Mouse (Mus musculus) kidney, adult 2 months (tissue): ENCODE measurements around the gene Tenm4. TPM values are rescaled to one million over a fixed set of nuclear protein-coding genes. Genes with fewer than 3 reads are reported as not detected.

Source experiments
- DNase-seq: peaks from one replicate; pipeline ENCODE4 v3.0.0; 2021
- H3K27ac ChIP-seq: fragments of 200-500 bp; 2 replicates; pipeline ENCODE4 v1.5.1; 2012; ENCODE audit warnings: low read depth, low read length, control low read depth, inconsistent platforms; ENCODE audit not compliant: insufficient read depth
- H3K27me3 ChIP-seq: fragments of 200-500 bp; replicated peaks from 2 replicates; pipeline ENCODE4 v1.6.1; 2012; ENCODE audit warnings: mild to moderate bottlenecking, moderate library complexity, low read length, inconsistent platforms; ENCODE audit not compliant: control insufficient read depth, insufficient read depth
- H3K36me3 ChIP-seq: fragments of 200-500 bp; 2 replicates; pipeline ENCODE4 v1.6.1; 2012; ENCODE audit warnings: mild to moderate bottlenecking, moderate library complexity, low read length, inconsistent platforms; ENCODE audit not compliant: control insufficient read depth, insufficient read depth
- H3K4me1 ChIP-seq: fragments of 200-500 bp; 2 replicates; pipeline ENCODE4 v1.6.1; 2011; ENCODE audit warnings: low read length; ENCODE audit not compliant: control insufficient read depth, insufficient read depth
- H3K4me3 ChIP-seq: fragments of 200-500 bp; 2 replicates; pipeline ENCODE4 v1.5.1; 2011; ENCODE audit warnings: mild to moderate bottlenecking, low read depth, low read length, control low read depth; ENCODE audit not compliant: insufficient read depth
- CTCF ChIP-seq: fragments of 200-500 bp; conservative IDR thresholded peaks from 2 replicates; pipeline ENCODE4 v1.5.1; 2011; ENCODE audit warnings: low read depth, mild to moderate bottlenecking, control low read depth, low read length, moderate library complexity, mixed read lengths; ENCODE audit not compliant: insufficient read depth, insufficient read length
- POLR2A ChIP-seq: fragments of 200-500 bp; IDR thresholded peaks from one replicate; pipeline ENCODE4 v1.6.1; 2011; ENCODE audit warnings: low read depth, low read length, control low read depth
- WGBS: fragments of 180-500 bp; shearing (Covaris S2); methylation state at CpG from one replicate; pipeline ENCODE4 v1.1.7; 2018; 5-methylcytosine and 5-hydroxymethylcytosine counted together
- polyA plus RNA-seq: library from polyadenylated mRNA; depleted of rRNA; stranded (reverse); fragments of >200 nt; gene quantifications from 2 replicates; pipeline ENCODE4 v1.2.3, GENCODE M21; 2012

Tenm4 gene
- polyA plus RNA-seq, 1 experiment, result 3.3 TPM

DNA sequence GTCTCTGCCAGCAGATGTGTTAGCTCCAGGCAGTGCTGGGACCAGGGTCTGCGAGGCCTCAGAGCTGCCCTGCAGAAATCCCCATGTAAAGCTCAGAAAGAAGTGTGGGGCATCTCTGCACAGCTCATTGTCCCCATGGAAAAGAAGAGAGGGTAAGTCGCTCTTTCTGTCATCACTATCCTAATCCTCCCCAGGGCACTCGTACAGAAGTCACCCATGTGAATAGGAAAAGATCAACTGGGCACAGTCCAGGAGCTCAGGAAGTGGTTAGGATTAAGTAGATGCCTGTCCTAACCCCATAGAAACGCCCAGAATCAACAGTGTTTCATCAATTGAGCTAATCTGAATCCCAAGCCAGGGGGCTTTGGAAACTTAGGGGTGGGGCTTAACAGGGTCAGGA is 476.6 kb downstream of the Tenm4 start:
- TF ChIP-seq CTCF (no peak), POLR2A (no peak)
- no peak overlapping the region for H3K27ac ChIP-seq
- no peaks in the 10 kb centered on the region for H3K36me3 ChIP-seq
- no peaks in the 10 kb centered on the region for H3K27me3 ChIP-seq
- no peak overlapping the region for H3K4me3 ChIP-seq
- no peaks in the 10 kb centered on the region for H3K4me1 ChIP-seq
- DNase-seq, result no peak
- WGBS, result 55% methylated on average over 4 of the region's 4 CpGs

GRCm38 (mm10) chr7:96648606-96649005 is 477.6 kb downstream of the Tenm4 start:
- H3K27me3 ChIP-seq, result no peaks in the 10 kb centered on the region
- no peak for TF ChIP-seq POLR2A
- TF ChIP-seq CTCF, result no peak
- no peaks in the 10 kb centered on the region for H3K36me3 ChIP-seq
- H3K27ac ChIP-seq, result no peak overlapping the region
- WGBS, result 58% methylated on average over 2 of the region's 2 CpGs
- H3K4me1 ChIP-seq, result no peaks in the 10 kb centered on the region
- no peak for DNase-seq
- no peak overlapping the region for H3K4me3 ChIP-seq

- no peak for DNase-seq
- 89% methylated on average over 7 of the region's 7 CpGs for WGBS
- no peak overlapping the region for H3K27ac ChIP-seq
Observed at GRCm38 (mm10) chr7:96649171-96649570, 478.1 kb downstream of the Tenm4 start.

GRCm38 (mm10) chr7:96650435-96650834 is 479.4 kb downstream of the Tenm4 start:
- TF ChIP-seq POLR2A (no peak), CTCF (no peak)
- Histone ChIP-seq H3K27ac (no peak overlapping the region), H3K4me1 (no peaks in the 10 kb centered on the region), H3K27me3 (no peaks in the 10 kb centered on the region), H3K36me3 (no peaks in the 10 kb centered on the region), H3K4me3 (no peak overlapping the region)
- no peak for DNase-seq
- 56% methylated on average over 2 of the region's 2 CpGs for WGBS

More at GRCm38 (mm10) chr7:96649171-96649570, 478.1 kb downstream of the Tenm4 start:
- no peak for TF ChIP-seq POLR2A
- TF ChIP-seq CTCF, result no peak
- H3K36me3 ChIP-seq, result no peaks in the 10 kb centered on the region
- no peaks in the 10 kb centered on the region for H3K27me3 ChIP-seq
- no peaks in the 10 kb centered on the region for H3K4me1 ChIP-seq
- H3K4me3 ChIP-seq, result no peak overlapping the region

DNA sequence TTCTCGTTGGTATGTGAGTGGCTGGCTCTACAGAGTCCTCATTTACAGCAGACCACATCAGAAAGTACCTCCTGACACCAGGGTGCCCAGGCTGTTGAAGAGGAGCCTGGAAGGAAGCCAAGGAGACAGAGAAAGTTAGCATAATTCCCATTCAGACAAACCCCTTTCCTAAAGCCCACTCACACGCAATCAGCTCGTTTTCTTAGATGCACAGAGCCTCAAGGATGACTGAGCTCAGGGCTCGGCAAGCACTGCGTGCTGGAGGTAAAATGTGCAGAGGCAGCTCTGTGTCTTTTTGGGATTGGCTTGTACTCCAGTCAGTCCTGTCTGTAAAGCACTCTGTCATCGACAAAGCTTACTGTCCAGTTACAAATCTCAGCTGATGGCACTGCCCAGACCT is 480.0 kb downstream of the Tenm4 start:
- H3K4me3 ChIP-seq, result no peak overlapping the region
- H3K27ac ChIP-seq, result no peak overlapping the region
- no peaks in the 10 kb centered on the region for H3K36me3 ChIP-seq
- WGBS, result 69% methylated on average over 6 of the region's 6 CpGs
- no peaks in the 10 kb centered on the region for H3K27me3 ChIP-seq
- TF ChIP-seq CTCF (no peak), POLR2A (no peak)
- no peaks in the 10 kb centered on the region for H3K4me1 ChIP-seq
- DNase-seq, result no peak

DNA sequence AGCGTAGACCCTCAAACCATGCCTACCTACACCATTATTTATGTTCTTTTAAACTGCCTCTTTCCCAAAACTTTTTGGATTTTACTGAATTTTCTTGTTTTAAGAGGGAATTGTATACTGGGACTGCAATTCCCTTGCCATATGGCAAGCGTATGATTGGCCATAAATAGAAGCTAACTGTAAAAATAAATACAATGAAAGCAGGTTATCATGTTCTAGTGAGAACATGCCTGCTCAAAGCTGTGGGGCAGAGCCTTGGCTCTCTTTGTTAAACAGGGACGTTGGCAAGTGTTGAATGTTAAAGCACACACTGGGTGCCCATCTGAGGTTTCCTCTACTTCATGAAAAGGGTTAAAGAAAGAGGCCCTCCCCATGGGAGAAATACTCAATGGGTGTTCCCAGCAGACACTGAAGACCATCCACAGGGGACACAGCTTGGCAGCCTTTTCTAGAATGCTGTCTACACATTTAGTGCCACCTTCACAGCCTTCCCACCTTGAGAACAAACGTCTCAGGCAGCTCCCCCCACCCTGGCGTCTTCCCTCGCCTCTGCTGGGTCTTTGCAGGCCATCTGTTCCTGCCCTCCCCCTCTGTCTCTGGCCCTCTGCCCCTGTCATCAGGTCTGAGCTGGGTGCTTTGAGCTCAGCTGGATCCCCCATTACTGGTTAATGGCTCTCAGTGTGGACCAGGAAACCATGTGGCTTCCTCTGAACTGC is 480.7 kb downstream of the Tenm4 start:
- H3K27me3 ChIP-seq, result no peaks in the 10 kb centered on the region
- no peaks in the 10 kb centered on the region for H3K36me3 ChIP-seq
- DNase-seq, result no peak
- H3K4me1 ChIP-seq, result no peaks in the 10 kb centered on the region
- no peak overlapping the region for H3K27ac ChIP-seq
- TF ChIP-seq CTCF (no peak), POLR2A (no peak)
- 61% methylated on average over 6 of the region's 6 CpGs for WGBS
- H3K4me3 ChIP-seq, result no peak overlapping the region

DNA sequence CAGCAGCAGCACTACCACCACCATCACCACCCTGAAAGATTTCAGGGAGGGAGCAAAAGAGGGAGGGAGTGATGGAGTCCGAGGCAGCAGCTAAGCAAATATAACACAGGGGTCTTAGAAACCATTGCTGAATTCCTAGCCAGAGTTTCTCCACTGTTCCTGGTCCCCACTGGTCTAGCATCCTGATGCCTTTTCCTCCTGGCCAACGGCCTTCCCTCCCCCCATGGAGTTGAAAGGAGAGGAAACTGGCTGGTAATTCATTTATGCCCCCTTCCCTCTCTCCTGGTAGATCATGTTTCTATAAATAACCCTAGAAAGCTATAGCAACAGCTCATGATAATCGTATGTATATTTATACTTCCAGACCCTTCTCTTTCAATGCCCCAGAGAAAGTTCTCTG is 481.8 kb downstream of the Tenm4 start:
- TF ChIP-seq CTCF (no peak), POLR2A (no peak)
- 42% methylated on average over 3 of the region's 3 CpGs for WGBS
- H3K4me3 ChIP-seq, result no peak overlapping the region
- no peak overlapping the region for H3K27ac ChIP-seq
- no peaks in the 10 kb centered on the region for H3K4me1 ChIP-seq
- H3K36me3 ChIP-seq, result no peaks in the 10 kb centered on the region
- no peak for DNase-seq
- no peaks in the 10 kb centered on the region for H3K27me3 ChIP-seq
